Mouse (Mus musculus) heart, embryonic 16.5 days (tissue): ENCODE measurements around the gene Zkscan17. TPM values are rescaled to one million over a fixed set of nuclear protein-coding genes. Genes with fewer than 3 reads are reported as not detected.

Experiments
- ATAC-seq: fragments of 200-750 bp; cut with Nextera tagmentation; replicated peaks from 2 replicates; pipeline ENCODE4 v1.8.0; 2017; ENCODE audit warnings: moderate number of reproducible peaks; ENCODE audit not compliant: insufficient read depth, low FRiP score; ENCODE audit errors: extremely low read depth
- H3K27ac ChIP-seq: fragments of 300-500 bp; sonication (generic); 2 replicates; pipeline ENCODE4 v1.5.1; 2014; ENCODE audit warnings: mild to moderate bottlenecking, low read length, control low read depth, moderate library complexity
- H3K27me3 ChIP-seq: fragments of 300-500 bp; sonication (generic); 2 replicates; pipeline ENCODE4 v1.6.1; 2014; ENCODE audit warnings: low read length, mixed read lengths; ENCODE audit not compliant: control insufficient read depth, insufficient read depth
- H3K36me3 ChIP-seq: fragments of 300-500 bp; sonication (generic); 2 replicates; pipeline ENCODE4 v1.6.1; 2014; ENCODE audit not compliant: control insufficient read depth, insufficient read depth
- H3K4me1 ChIP-seq: fragments of 300-500 bp; sonication (generic); 2 replicates; pipeline ENCODE4 v1.6.1; 2014; ENCODE audit warnings: low read length, mixed read lengths; ENCODE audit not compliant: control insufficient read depth, insufficient read depth
- H3K4me2 ChIP-seq: fragments of 300-500 bp; sonication (generic); 2 replicates; pipeline ENCODE4 v1.6.1; 2014; ENCODE audit warnings: low read depth, mild to moderate bottlenecking, control low read depth, low read length
- H3K4me3 ChIP-seq: fragments of 300-500 bp; sonication (generic); 2 replicates; pipeline ENCODE4 v1.5.1; 2014; ENCODE audit warnings: mild to moderate bottlenecking, control low read depth, low read length
- H3K9ac ChIP-seq: fragments of 300-500 bp; sonication (generic); 2 replicates; pipeline ENCODE4 v1.6.1; 2014; ENCODE audit warnings: low read length, control low read depth
- H3K9me3 ChIP-seq: fragments of 300-500 bp; sonication (generic); replicated peaks from 2 replicates; pipeline ENCODE4 v1.6.1; 2016; ENCODE audit warnings: low read length; ENCODE audit not compliant: control insufficient read depth
- whole genome bisulfite sequencing: fragments of 180-500 bp; shearing (Covaris S2); extraction: QIAGEN DNeasy Blood & Tissue Kit; methylation state at CpG from one replicate; pipeline ENCODE4 v1.1.7; 2014; 5-methylcytosine and 5-hydroxymethylcytosine counted together
- polyA plus RNA-seq: library from polyadenylated mRNA; unstranded; fragments of >200 nt; fragmentation: Nextera tagmentation; extraction: Ambion mirVana; gene quantifications from 2 replicates; pipeline ENCODE4 v1.2.1, GENCODE M21; 2015

Zkscan17 gene
- polyA plus RNA-seq, 1 experiment from 2014 or later = 15.0 TPM

DNA sequence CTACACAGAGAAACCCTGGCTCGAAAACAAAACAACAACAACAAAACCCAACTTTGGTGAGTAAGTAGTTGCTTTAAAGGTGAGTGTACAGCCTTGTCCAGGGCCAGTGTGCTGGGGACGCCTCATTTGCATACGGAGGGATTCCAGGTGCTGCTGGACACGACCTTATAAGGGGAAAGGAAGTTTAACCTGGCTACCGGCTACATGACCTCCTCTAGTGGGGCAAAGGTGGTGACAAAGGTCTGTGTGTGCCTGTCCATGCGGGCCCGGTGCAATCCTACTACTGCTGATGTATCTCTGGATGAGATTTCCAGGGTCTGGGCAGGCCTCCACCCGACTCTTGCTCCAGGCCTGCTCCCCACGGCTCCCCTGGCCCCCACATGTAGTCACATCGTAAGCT is 13.8 kb downstream of the Zkscan17 start:
- peaks cover 3% of the 10 kb centered on the region; the same call in 1 of the 2 replicates for H3K36me3 ChIP-seq
- no peak overlapping the region for H3K4me3 ChIP-seq
- no peaks in the 10 kb centered on the region for H3K27me3 ChIP-seq
- no peak overlapping the region for H3K27ac ChIP-seq
- no peak overlapping the region for H3K4me2 ChIP-seq
- H3K4me1 ChIP-seq = no peaks in the 10 kb centered on the region
- H3K9ac ChIP-seq = no peak overlapping the region
- WGBS = 88% methylated on average over 10 of the region's 10 CpGs
- H3K9me3 ChIP-seq = no peaks in the 10 kb centered on the region
- ATAC-seq = no peak

DNA sequence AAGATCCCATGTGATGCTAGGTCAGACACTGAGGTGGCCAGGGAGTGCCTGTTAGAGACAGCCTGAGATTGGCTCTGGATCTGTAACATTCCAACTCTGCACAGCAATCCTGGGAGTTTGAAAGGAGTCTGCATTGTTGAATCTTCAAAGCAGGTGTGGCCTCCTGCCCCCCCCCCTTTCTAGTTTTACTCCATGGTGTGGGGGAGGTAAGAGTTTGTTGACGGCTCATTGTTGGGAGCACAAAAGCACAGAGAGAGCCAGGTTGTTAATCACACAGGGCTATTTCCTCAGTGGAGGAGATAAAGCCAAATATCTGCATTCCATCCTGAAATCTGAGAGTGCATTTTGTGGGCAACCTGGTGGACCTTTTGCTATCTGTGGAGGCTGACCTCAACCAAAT is 15.0 kb downstream of the Zkscan17 start:
- H3K9me3 ChIP-seq = no peaks in the 10 kb centered on the region
- 41% methylated on average over 1 of the region's 1 CpGs for WGBS
- no peak for ATAC-seq

DNA sequence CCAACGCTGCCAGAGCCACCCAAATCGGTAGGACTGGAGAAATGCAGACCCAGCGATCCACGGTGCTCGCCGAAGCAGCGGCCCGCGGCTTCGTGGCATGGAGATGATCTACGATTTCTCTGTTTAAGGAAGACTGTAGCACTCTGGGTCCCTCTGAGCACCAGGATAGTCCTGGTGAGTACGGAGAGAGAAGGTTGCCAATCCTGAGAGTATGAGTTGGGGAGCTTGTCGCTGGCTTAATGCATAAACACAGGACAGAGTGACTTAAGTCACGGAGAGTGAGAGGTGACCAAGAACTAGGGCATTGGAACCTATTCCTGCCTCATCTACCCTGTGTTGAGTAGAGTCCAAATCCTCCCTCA is 19.9 kb downstream of the Zkscan17 start:
- Histone ChIP-seq H3K27ac (peak overlapping the region; percentile 96), H3K4me2 (peak overlapping the region; percentile 97), H3K4me3 (peak overlapping the region; percentile 97), H3K9me3 (no peaks in the 10 kb centered on the region), H3K36me3 (peaks cover 27% of the 10 kb centered on the region), H3K4me1 (peaks cover 8% of the 10 kb centered on the region), H3K9ac (peak overlapping the region; percentile 97), H3K27me3 (no peaks in the 10 kb centered on the region)
- ATAC-seq = no peak
- WGBS = 2% methylated on average over 14 of the region's 14 CpGs

More for the DNA sequence above, 15.0 kb downstream of the Zkscan17 start:
- H3K36me3 ChIP-seq = peaks cover 3% of the 10 kb centered on the region; the same call in 1 of the 2 replicates
- H3K4me3 ChIP-seq = no peak overlapping the region
- H3K27ac ChIP-seq = no peak overlapping the region
- H3K9ac ChIP-seq = no peak overlapping the region
- no peaks in the 10 kb centered on the region; the same call in 1 of the 2 replicates for H3K4me1 ChIP-seq
- H3K4me2 ChIP-seq = no peak overlapping the region
- no peaks in the 10 kb centered on the region for H3K27me3 ChIP-seq

DNA sequence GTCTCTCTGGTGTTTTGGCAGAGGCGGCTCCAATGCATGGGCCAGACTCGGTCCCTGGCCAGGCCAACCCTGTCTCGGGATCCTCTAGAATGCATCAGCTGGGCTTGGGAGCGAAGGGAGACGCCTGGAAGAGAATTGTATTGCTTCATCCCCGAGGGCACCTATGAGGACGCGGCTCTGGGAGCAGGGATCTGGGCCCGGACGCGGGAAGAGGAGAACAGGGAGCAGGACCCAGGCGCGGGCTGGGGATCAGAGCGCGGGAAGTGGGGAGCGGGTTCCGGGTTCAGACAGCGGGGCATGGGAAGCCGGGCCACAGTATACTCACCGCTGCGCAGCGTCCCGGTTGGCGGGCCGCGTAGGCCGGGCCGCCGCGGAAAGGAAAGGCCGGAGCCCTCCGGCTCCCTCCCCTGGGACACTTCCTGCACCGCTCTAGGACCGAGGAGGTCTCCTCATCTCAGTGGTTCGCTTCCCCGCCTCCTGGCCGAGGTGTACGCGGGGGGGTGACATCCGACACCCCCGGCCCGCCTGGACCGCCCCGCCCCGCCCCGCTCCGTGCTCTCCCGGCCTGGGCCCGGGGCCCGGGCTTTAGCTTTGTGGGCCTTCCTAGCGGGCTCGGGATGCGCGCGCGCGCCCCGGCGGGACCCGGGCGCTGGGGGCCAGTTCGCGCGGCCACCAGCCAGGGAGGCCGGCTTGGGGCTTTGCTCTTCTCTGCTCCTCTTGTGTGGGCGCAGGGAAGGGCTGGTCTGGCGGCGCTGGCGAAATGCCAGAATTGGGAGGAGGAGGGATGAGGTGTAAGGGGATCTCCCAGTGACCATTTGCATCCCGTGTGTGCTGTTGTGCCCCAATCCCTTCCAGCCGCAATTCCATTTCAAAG is 20.5 kb downstream of the Zkscan17 start:
- Histone ChIP-seq H3K4me1 (peaks cover 8% of the 10 kb centered on the region), H3K27ac (peak overlapping the region; percentile 96), H3K27me3 (no peaks in the 10 kb centered on the region), H3K9ac (peak overlapping the region; percentile 97), H3K36me3 (peaks cover 31% of the 10 kb centered on the region), H3K9me3 (no peaks in the 10 kb centered on the region), H3K4me2 (peak overlapping the region; percentile 97), H3K4me3 (peak overlapping the region; percentile 97)
- WGBS = under 1% methylated on average over 63 of the region's 71 CpGs
- ATAC-seq = peak; percentile 95

GRCm38 (mm10) chr11:59505351-59505838 is 21.2 kb downstream of the Zkscan17 start:
- H3K9me3 ChIP-seq = no peaks in the 10 kb centered on the region
- ATAC-seq = peak; percentile 37
- H3K4me3 ChIP-seq = peak overlapping the region; percentile 97
- peak overlapping the region; percentile 96 for H3K27ac ChIP-seq
- H3K4me1 ChIP-seq = peaks cover 8% of the 10 kb centered on the region
- peak overlapping the region; percentile 97 for H3K9ac ChIP-seq
- no peaks in the 10 kb centered on the region for H3K27me3 ChIP-seq
- WGBS = under 1% methylated on average over 21 of the region's 21 CpGs
- H3K36me3 ChIP-seq = peaks cover 36% of the 10 kb centered on the region
- peak overlapping the region; percentile 97 for H3K4me2 ChIP-seq

GRCm38 (mm10) chr11:59501978-59502700 is 24.4 kb downstream of the Zkscan17 start:
- no peak overlapping the region for H3K4me2 ChIP-seq
- H3K9me3 ChIP-seq = no peaks in the 10 kb centered on the region
- WGBS = 78% methylated on average over 5 of the region's 5 CpGs
- no peak overlapping the region for H3K4me3 ChIP-seq
- peaks cover 8% of the 10 kb centered on the region for H3K4me1 ChIP-seq
- H3K9ac ChIP-seq = no peak overlapping the region
- no peak overlapping the region for H3K27ac ChIP-seq
- no peaks in the 10 kb centered on the region for H3K27me3 ChIP-seq
- ATAC-seq = no peak
- peaks cover 65% of the 10 kb centered on the region for H3K36me3 ChIP-seq

- H3K36me3 ChIP-seq = peaks cover 89% of the 10 kb centered on the region
- ATAC-seq = no peak
- 87% methylated on average over 7 of the region's 7 CpGs for WGBS
- H3K9me3 ChIP-seq = no peaks in the 10 kb centered on the region
- no peak overlapping the region for H3K4me3 ChIP-seq
- H3K27me3 ChIP-seq = no peaks in the 10 kb centered on the region
- no peak overlapping the region for H3K27ac ChIP-seq
- H3K4me1 ChIP-seq = no peaks in the 10 kb centered on the region
- no peak overlapping the region for H3K9ac ChIP-seq
- no peak overlapping the region for H3K4me2 ChIP-seq
These were observed 28.8 kb downstream of the Zkscan17 start for GRCm38 (mm10) chr11:59497747-59498146.

GRCm38 (mm10) chr11:59496672-59497310 is 29.8 kb downstream of the Zkscan17 start:
- peaks cover 87% of the 10 kb centered on the region for H3K36me3 ChIP-seq
- no peaks in the 10 kb centered on the region for H3K9me3 ChIP-seq
- ATAC-seq = no peak
- WGBS = 56% methylated on average over 6 of the region's 6 CpGs
- H3K4me1 ChIP-seq = no peaks in the 10 kb centered on the region
- H3K9ac ChIP-seq = no peak overlapping the region
- H3K27ac ChIP-seq = no peak overlapping the region
- H3K27me3 ChIP-seq = no peaks in the 10 kb centered on the region
- no peak overlapping the region for H3K4me3 ChIP-seq
- no peak overlapping the region for H3K4me2 ChIP-seq
